Mouse (Mus musculus): ENCODE data around the gene Ccdc92b.
"Not testable (repeated sequence)": the region's sequence is repeated elsewhere in the genome, so short reads cannot be mapped to it uniquely, and the experiment has no call there.

Gene Ccdc92b

DNA sequence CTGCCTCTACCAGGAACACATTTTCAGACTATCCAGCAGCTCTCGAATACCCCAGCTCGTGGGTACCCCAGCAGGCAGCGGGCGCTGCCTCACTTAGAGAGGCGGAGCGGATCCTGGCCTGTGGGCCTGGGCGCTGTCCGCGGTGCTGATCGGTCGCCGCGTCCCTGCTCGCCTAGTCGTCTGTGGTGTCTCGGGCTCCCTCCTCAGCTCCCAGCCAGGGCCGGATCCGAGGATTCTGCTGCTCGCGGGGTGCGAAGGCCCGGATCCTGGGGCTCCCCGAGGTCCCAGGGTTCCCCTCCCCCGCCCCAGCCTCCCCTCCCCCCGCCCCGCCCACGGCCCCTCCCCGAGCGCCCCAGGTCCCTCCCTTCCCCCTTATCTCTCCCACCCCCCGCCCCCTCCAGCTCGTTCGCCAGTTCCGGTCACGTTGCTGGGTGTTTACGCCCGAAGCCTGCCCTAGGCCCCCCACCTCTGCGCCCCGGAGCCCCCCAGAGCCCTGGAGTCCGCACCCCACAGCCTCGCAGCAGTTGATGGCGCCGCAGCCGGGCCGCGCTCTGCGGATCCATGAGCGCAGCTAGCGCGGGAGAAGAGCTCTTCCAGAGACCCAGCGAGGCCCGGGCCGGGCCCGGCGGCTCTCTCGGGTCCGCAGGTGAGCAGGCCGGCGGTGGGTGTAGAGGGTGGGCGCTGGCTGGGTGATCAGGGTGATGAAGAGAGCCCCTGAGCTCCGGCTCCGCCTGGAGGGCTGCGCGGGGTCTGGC is at the start of gene Ccdc92b:
Gene Ccdc92b, plus strand, starts transcription at position 405 of the 755 bp plus-strand sequence.
- peak; percentile 81 for DNase-seq

DNA sequence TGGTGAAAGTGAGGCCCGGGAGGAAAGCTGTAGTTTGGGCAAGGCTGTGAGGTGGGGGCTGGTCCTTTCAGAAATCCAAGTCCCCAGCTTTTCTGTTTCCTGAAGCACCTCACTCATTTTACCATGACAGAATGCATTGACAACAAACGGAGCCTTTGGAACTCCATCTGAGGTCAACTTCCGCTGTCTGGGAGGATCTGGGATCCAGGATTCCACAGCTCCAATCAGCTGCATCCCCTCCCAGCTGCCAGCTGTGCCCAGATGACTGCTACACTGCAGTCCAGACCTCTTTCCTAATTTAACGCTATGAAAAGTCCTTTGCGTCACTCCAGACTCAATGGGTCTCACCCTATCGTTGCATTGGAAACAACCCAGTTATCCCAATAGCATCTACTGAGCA is 49.7 kb upstream of the Ccdc92b start:
- DNase-seq, result no peak

DNA sequence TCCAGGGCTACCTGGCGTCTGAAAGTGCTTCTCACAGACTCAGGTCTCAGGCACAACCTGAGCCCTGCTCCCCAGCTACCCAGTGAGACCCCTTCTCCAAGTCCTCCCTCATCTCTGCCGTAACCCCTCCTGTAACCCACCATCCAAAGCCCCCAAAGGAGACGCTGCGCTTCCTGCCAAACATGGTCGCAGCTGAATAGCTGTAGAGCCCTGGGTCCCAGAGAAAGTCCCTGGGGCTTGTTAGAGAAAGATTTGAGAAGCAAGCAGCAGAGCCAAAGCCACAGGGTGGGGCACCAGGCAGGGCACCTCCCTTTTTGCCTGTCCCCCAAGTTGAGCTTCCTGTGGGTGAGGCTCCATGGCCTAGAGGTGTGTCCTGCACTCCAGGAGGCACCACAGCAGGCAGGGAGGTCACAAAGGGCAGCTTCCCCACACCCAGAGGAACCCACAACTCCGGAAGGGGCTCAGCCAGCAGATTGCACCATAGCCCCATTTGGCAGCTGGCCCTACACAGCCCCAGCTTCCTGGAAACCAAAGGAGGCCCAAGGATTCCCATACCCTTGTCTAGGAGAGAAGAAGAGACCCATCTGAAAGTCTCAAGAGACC is 46.8 kb upstream of the Ccdc92b start:
- DNase-seq, result peak; percentile 12

DNA sequence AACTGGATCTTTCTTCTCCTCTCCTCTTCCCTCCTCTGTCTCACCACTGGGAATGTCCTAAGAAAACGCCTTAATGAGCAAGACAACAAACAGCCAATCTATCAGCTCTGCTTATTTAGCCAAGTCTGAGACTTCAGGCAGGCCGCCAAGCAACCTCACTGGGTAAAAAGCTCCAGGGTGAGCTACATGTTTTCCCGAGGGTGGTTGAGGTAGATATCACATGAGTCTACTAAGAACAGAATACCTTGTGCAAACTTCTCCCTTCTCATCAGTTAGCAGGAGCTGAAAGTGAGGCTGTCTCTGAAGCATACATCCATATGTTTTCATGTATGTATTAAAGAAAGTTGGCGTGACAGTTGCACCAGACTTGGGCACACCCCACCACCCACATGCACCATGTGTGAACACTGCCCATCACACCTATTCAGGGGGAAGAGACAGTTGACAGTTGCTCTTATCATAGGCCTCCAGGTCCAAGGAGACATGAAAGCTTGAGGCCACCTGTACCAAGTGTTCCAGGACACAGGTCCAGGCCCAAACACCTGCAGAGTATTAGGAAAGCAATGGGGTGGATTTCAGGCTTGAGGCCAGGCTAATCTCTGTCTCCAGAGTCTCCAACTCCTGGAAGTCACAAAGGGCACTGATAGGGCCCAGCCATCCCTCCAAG is 44.5 kb upstream of the Ccdc92b start:
- DNase-seq, result no peak

DNA sequence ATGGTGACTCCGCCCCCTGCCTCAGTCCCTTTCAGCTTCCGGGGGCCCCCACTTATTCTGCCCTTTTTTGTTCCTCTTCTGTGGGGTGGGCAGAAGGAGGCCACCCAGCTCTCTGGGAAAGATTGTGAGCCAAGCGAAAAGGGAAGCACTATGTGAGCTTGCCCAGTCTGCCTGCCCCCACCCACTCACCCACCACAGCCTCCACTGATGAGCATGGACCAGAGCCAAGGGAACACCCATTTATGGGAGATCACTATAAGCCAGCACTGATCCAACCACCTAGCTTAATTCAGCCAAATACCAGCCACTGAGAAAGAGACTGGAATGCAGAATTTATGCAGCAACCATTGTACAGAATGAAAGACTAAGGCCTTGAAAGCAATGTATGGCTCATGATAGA is 43.5 kb upstream of the Ccdc92b start:
- no peak for DNase-seq

DNA sequence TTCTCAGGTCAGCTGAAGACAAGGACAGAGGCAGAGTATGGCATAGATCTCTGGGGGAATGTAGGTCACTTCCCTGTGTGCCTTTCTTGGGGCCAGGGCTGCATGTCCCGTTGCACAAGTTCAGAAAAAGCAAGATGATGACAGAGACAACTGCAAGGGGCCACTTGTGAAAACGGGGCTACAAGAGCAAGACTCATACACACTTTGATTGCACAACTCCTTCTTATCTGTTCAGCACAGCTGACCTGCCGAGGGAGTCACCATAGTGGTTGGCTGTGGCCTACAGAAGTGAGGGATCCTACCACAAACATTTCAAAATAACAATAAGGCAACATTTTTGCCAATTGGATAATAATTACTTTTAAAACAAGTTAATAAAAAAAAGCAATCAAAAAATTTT is 42.3 kb upstream of the Ccdc92b start:
- DNase-seq, result no peak

DNA sequence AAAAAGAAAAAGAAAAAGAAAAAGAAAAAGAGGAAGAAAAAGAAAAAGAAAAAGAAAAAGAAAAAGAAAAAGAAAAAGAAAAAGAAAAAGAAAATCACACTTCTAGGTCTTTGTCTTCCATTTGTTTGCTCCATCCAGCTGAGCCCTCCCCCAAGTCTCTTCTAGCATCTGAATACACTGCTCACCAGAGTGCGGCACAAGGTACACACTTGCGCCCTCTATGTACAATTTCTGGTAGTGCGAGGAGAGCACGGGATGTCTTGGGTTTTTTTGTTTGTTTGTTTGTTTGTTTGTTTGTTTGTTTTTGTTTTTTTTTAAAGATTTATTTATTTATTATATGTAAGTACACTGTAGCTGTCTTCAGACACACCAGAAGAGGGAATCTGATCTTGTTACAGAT is 38.1 kb upstream of the Ccdc92b start:
- DNase-seq, result not testable (repeated sequence)

DNA sequence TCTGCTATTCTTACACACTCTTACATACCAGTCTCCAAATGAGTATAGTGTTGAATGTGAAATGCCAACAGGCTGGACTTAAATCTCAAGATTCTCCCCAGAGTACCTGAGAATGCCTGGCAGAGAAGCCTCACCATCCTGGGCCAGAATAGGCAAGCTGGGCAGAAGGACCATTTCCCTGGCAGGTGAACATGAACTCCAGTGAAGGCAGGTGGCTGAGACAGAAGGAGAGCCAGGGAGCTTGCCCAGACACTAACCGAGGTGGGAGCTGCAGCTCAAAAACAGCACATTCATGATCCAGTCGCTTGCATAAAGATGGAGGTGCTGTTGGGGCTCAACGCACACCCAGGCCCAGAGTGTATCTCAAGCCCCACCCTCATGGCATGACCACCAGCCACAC is 36.9 kb upstream of the Ccdc92b start:
- DNase-seq, result no peak

DNA sequence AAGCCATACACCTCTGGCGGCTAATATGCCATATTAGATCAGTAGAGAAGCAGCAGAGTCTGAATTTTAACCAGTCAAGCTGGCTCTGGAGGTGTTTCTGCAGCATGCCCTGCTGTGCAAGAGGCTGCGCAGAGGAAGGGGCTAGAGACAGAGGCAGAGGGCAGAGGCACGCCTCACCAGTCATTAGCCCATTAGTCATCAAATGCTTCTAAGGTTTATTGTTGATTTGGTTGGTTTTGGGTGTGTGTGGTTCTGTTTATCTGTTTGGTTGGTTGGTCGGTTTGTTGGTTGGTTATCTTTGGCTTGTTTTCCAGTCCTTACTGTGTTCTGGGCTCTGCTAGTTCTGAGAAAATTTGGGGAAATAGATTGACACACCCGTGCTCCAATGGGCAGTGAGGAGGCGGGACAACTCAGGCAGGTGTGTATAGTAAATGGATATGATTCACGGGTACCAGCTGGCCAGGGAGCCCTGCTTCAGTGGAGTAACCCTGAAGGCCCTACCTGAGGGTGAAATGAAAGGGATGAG is 35.5 kb upstream of the Ccdc92b start:
- no peak for DNase-seq

DNA sequence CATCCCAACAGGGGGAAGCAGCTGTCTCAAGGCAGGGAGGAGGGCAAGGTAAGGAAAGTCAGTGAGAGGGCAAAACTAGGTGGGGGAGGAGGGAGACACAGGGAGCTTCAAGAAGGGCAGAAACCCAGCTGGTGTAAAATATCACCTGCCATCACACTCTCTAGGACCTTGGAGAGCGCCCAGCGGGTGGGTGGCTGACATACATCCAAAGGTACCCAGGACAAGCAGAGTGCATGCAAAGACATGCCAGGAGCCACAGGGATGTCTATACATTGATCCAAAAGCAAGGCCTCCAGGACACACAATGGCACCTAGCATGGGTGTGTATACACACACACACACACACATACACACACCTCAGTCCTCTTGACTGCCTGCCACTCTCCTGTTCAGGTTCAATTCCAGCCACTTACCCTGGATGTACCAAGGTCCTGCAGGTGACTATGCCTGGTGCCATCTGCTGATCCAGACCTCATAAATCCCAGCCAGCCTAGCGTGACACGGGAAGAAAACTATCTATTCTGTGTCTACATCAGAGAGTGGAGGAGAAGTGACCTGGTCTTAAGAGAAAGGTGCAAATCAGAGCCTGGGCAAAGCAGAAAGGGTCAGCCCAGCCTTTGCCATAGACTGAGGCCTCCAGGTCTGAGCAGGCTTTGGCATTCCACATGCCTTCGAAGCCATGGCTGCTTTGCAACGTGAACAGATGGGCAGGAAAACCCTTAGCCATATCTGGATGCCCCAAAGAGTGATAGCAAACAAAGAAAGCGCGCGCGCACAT is 34.3 kb upstream of the Ccdc92b start:
- peak; percentile 22 for DNase-seq

DNA sequence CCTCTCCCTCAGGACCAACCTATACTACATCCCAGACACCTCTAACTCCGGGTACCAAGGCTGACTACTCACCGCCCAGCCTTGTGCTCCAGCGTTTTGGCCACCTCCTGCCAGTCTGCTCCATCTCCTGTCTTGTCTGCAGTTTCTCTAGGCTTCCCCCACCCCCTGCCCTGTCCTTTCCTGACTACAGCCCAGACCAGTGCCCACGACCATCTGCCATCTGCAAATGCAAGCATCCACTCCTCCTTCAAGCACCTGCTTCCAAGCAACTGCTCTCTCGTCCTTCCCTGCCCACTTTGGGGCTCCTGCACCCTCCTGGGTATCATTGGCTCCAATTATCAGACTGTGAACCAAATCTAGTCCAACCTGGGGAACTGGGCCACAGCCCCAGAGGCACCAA is 33.0 kb upstream of the Ccdc92b start:
- no peak for DNase-seq

DNA sequence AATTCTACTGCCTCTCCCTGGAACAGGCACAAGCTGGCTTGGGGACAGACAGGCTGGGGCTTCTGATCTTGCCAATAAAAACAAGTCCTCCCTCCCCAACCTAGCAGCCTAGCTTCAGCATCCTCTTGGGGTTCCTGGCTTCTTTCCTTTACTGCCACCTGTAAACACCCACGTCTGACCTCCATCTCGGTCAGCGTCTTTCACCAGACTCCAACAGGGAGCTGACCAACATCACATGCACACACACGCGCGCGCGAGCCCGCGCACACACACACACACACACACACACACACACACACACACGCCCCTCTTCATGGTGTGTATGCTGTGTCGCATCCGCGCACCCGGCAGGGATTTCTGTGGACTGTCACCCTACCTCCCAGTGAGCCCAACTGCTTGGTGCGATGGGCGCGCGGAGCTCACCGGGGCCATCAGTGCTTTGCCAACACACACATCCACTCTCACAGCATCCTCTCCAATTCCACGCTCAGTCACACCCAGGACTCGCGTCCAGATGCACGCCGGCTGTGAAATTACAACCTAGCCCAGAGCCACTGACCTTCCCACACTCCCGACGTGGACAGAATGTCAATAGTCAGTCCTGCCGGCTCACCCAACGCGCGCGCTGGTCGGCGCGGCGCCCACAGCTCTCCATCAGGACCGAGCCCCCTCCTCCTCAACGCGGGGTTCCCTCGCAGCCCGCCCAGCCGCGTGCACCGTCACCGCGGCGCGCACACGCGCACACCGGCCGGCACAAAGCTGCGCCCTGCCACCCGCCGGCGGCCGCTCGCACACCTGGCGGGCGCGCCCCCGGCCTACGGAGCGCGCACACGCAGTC is 29.8 kb upstream of the Ccdc92b start:
- DNase-seq, result no peak

DNA sequence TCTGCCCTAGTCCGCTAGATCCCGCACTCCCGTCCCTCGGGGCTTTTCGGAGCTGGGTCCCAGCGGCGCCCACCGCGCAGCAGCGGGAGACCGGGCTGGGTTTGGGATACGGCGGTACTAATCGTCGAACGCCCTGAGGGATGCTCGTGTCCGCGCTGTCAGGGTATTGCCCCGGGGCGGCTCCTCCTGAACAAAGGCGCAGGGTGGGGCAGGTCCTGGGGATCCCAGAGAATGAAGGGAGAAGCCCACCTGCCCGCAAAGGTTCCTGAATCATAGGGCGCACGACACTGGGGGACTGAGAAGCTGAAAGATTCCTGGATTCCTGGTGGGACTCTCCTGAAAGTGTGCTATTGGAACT is 29.2 kb upstream of the Ccdc92b start:
- DNase-seq, result no peak

DNA sequence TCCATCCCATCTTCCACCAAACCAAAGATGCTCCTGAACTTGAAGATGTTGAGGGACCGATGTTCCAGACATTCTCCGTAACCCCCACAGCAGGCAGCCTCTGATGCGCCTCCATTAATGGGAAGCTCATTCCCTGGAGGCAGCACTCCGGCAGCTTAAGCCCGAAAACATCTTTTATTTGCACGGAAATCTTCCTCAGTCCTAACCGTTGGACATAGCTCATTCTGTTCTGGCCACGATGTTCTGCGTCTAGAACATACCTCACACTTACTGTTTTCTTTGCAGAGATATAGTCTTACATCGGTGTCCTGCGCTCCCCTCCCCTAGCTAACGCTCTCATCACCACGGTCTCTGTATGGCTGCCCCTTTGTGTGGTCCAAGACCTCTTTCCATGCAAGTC is 28.7 kb upstream of the Ccdc92b start:
- DNase-seq, result no peak

DNA sequence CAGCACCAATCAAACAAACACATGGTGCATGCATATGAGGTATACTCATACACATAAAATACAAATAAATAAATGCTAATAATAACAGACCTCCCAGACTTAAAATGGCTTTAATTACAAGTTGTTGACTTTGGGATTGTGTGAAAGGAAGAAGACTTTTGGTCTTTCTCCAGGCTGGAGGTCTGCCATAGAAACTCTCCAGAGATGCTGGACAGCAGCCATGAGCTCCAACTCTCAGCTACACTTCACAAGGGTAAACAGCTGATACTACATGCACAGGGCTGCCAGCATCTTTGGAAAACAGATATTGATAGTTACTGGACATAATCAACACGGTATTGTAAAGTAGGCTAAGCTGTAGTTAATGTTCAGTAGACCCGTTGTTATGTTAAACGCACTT is 27.2 kb upstream of the Ccdc92b start:
- DNase-seq, result no peak

DNA sequence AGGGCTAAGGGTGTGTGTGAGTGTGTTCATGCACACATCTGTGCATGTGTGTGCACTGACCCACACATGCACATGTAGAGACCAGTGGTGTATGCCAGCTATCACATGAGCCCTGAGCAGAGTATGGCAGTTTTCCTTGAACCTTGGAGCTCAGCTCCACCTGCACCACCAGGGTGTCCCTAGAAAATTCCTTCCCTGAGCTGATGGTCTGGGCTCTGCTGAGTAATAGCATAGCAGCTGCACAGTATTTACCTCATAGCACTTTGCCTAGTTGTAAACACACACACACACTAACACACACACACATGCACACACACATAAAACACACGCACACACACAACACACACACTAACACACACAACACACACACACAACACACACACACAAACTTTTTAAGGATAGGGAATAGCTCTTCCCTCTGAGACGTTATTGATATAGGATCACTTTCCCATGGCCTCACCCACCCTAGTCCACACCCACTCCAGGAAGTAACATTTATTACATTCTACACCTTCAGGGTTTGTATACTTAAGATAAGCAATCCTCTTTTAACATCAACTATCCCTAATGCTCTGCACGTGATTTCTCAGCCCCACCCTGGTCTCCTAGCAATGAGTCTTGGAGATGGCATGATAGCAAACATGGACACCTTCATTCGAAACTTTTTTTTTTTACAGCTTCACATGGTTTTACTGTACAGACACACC is 22.0 kb upstream of the Ccdc92b start:
- no peak for DNase-seq

DNA sequence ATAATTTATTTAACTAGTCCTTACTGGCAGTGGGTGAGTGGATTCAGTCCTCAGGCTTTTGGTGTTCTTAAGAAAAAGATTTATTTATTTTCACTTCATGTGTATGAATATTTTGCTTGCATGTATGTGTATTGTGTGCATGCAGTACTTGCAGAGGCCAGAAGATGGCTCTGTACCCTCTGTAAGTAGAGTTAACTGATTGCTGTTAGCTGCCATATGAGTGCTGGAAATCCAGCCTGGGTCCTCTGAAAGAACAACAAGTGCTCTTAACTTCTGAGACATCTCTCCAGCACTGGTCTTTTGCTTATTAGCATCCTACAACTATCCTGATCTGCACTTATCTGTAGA is 21.4 kb upstream of the Ccdc92b start:
- DNase-seq, result no peak

DNA sequence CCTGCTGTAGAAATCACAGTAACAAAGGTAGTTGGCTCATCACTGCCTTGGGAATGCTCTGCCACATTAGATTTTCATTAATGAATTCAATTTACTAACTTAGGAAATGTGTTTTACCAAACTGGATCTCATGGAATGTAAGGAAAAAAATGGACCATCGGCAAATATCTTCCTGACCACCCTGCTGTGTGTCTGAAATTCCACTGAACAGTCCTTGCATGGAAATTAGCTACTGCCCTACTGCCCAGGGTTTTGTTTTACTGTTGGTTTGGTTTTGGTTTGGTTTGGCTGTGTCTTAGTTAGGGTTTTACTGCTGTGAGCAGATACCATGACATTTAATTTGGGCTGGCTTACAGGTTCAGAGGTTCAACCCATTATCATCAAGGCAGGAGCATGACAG is 17.1 kb upstream of the Ccdc92b start:
- DNase-seq, result no peak

DNA sequence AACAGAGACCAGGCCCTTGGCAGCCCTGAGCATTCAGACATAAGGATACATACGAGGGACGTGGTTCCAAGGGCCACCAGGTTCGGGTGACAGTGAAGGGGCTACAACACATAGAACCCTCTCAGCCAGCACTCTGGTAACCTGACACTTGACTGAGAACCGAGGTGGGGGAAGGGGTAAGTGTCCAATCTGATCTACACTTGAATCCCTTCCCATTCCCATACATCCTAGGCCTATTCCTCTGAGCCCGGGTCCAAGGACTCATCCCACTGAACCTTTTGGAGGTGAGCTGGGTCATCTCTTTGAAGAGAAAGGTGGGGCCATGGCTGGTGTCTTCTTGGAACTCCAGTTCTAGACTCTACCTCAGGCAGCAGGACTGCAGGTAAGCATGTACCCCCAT is 9.3 kb upstream of the Ccdc92b start:
- DNase-seq, result no peak

DNA sequence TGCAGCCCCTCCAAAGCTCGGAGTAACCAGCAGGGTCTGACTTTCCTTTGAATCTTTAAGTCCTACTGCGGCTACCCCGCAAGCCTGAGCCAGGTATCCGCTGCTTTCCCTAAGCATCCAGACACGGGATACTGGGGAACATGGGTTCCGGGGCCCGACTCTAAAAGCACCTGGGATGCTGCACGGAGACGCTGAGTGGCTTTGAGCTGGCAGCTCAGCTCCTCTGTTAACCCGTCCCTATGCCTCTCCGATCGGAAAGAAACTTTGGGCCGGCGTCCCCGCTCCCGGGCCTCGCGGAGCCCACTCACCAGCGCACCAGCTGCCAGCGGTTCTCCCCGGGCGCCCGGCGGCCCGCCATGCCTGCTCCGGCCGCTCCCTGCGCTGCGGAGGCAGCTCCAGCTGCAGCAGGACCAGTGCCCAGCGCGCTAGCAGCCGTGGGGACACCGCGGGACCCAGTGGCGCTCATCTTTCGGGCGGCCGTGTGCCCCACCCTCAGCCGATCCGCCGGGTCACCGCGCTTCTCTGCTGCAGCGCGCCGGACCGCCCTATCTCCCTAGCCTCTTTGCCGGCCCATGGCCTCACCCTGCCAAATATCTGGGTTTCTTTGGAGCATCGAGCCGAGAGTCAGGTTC is 8.7 kb upstream of the Ccdc92b start, which contains the start of gene Rap1gap2:
Gene Rap1gap2, minus strand, starts transcription at position 371 of the 632 bp plus-strand sequence.
- no peak for DNase-seq

DNA sequence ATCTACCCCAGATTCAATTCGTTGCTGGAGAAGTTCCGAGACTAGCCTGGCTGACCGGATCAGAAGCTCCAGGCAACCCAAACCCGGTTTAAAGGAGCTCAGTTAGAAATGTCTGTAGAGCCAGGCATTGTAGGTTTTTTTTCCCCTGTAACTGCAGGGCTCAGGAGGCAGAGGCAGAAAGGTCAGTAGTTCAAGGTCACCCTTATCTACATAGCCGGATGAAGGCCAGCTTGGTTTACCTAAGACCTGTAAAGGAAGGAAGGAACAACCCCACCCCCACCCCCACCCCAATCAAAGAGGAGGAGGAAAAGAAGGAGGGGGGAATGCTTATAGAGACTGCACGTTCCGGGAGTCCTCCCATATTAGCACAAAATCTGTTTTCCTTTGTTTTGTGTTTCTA is 8.0 kb upstream of the Ccdc92b start:
- no peak for DNase-seq
